Mouse (Mus musculus): Measurements from ENCODE around the gene Crebzf.

DNA sequence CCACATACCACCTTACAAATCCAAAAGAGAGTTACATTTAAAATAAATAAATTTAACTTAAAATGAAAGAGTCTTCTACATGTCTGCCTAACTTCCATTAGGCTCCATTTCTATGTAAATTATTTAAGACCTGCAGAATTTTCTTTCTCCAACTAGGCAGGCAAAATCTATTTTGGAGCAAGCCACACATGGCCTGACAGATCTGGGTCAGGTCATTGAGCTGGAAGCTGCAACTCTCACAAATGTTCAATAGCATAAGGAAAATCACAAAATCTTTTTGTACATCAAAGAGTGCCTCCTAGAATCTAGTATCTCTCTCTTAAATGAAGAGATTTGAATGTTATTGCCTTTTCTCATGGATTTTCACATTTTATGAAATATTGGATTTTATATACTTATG lies 10.3 kb upstream of the Crebzf start:
- TF ChIP-seq CTCF (IDR thresholded peaks at IDR 0.05; ENCODE audit: extremely low read depth, insufficient read depth, insufficient read length, insufficient replicate concordance): no peak
- TF ChIP-seq POLR2A (IDR thresholded peaks at IDR 0.05; ENCODE audit: low read depth, low read length): no peak
